Mouse (Mus musculus) myocyte (in vitro differentiated cells): Measurements from ENCODE around the gene Map4k1. TPM values are rescaled to one million over a fixed set of nuclear protein-coding genes. Genes with fewer than 3 reads are reported as not detected.
A peak's percentile ranks its signal among the peaks of the same experiment; 100 is the strongest.

Experiments
- H3K27me3 ChIP-seq: one replicate; pipeline ENCODE4 v1.6.1; 2011; ENCODE audit not compliant: control insufficient read depth, insufficient read depth, insufficient read length
- H3K36me3 ChIP-seq: one replicate; pipeline ENCODE4 v1.6.1; 2011; ENCODE audit not compliant: control insufficient read depth, insufficient read depth
- H3K4me2 ChIP-seq: one replicate; pipeline ENCODE4 v1.6.1; 2011; ENCODE audit warnings: low read depth, control low read depth
- H3K4me3 ChIP-seq: one replicate; pipeline ENCODE4 v1.5.1; 2011; ENCODE audit warnings: mild to moderate bottlenecking, control low read depth, moderate library complexity
- H3K79me2 ChIP-seq: one replicate; pipeline ENCODE4 v1.6.1; 2011; ENCODE audit not compliant: control insufficient read depth, insufficient read depth
- H3ac ChIP-seq: one replicate; pipeline ENCODE4 v1.6.1; 2011; ENCODE audit not compliant: control insufficient read depth, insufficient read length
- CEBPB ChIP-seq: IDR thresholded peaks from 2 replicates; pipeline ENCODE4 v1.6.1; 2011; ENCODE audit warnings: mild to moderate bottlenecking, moderate library complexity; ENCODE audit not compliant: poor library complexity, insufficient read depth, severe bottlenecking
- E2F4 ChIP-seq: IDR thresholded peaks from one replicate; pipeline ENCODE4 v1.6.1; 2011; ENCODE audit warnings: mild to moderate bottlenecking, control low read depth, moderate library complexity; ENCODE audit not compliant: insufficient read depth
- MAX ChIP-seq: IDR thresholded peaks from one replicate; pipeline ENCODE4 v1.6.1; 2011; ENCODE audit warnings: low read depth, mild to moderate bottlenecking, control low read depth
- MYOD1 ChIP-seq, 3 experiments: IDR thresholded peaks; one replicate each; pipeline ENCODE4 v1.6.1; 2011; ENCODE audit warnings: control low read depth in 2 of 3, low read depth in 2 of 3, mild to moderate bottlenecking in 2 of 3, moderate library complexity in 1 of 3; ENCODE audit not compliant: insufficient read length in 2 of 3, control insufficient read depth in 1 of 3
- MYOG ChIP-seq, 3 experiments: IDR thresholded peaks; one replicate each; pipeline ENCODE4 v1.6.1; 2011; ENCODE audit warnings: control low read depth in 2 of 3, low read depth in 2 of 3, mild to moderate bottlenecking in 2 of 3; ENCODE audit not compliant: insufficient read length in 2 of 3, control insufficient read depth in 1 of 3, insufficient read depth in 1 of 3
- POLR2A ChIP-seq: IDR thresholded peaks from one replicate; pipeline ENCODE4 v1.6.1; 2011; ENCODE audit warnings: low read depth, mild to moderate bottlenecking, control low read depth, moderate library complexity; ENCODE audit not compliant: insufficient read length
- POLR2AphosphoS2 ChIP-seq: IDR thresholded peaks from one replicate; pipeline ENCODE4 v1.6.1; 2011; ENCODE audit warnings: low read depth, control low read depth; ENCODE audit not compliant: insufficient read length
- REST ChIP-seq: IDR thresholded peaks from one replicate; pipeline ENCODE4 v1.6.1; 2011; ENCODE audit warnings: mild to moderate bottlenecking, control low read depth, moderate library complexity; ENCODE audit not compliant: insufficient read depth, insufficient read length
- SRF ChIP-seq: IDR thresholded peaks from one replicate; pipeline ENCODE4 v1.6.1; 2011; ENCODE audit warnings: low read depth; ENCODE audit not compliant: control insufficient read depth, insufficient read length
- TCF12 ChIP-seq: IDR thresholded peaks from one replicate; pipeline ENCODE4 v1.6.1; 2011; ENCODE audit warnings: mild to moderate bottlenecking, control low read depth; ENCODE audit not compliant: poor library complexity, insufficient read depth, severe bottlenecking
- TCF3 ChIP-seq: IDR thresholded peaks from one replicate; pipeline ENCODE4 v1.6.1; 2011; ENCODE audit warnings: low read depth, control low read depth; ENCODE audit not compliant: insufficient read length
- USF1 ChIP-seq: IDR thresholded peaks from one replicate; pipeline ENCODE4 v1.6.1; 2011; ENCODE audit warnings: low read depth, mild to moderate bottlenecking, control low read depth, moderate library complexity
- polyA plus RNA-seq: library from polyadenylated mRNA; unstranded; fragments of >200 nt; fragmentation: generic; extraction: Trizol; gene quantifications from one replicate; pipeline ENCODE4 v1.2.1, GENCODE M21; 2012; ENCODE audit warnings: missing spikeins

The Map4k1 gene
- polyA plus RNA-seq, 1 experiment, result 0.18 TPM

- TF ChIP-seq POLR2A, result no peak
- TF ChIP-seq POLR2AphosphoS2, result peak; percentile 11
- Histone ChIP-seq H3K27me3 (no peaks in the 10 kb centered on the region), H3K36me3 (peaks cover 4% of the 10 kb centered on the region), H3K4me3 (no peak overlapping the region), H3K79me2 (no peaks in the 10 kb centered on the region), H3K4me2 (no peak overlapping the region), H3ac (no peak overlapping the region)
Measured at GRCm38 (mm10) chr7:29048615-29049014, 66.8 kb downstream of the Map4k1 start.

- no peaks in the 10 kb centered on the region for H3K27me3 ChIP-seq
- TF ChIP-seq MAX, result no peak
- no peak for TF ChIP-seq CEBPB
- TF ChIP-seq SRF, result no peak
- TF ChIP-seq POLR2A, result no peak
- TF ChIP-seq MYOG (IDR thresholded peaks at IDR 0.05; ENCODE audit: control insufficient read depth in 1 of 3, insufficient read depth in 1 of 3, insufficient read length in 2 of 3, low read depth in 2 of 3), result no peak
- TF ChIP-seq TCF3, result no peak
- no peak for TF ChIP-seq POLR2AphosphoS2
- no peak for TF ChIP-seq MYOD1 (IDR thresholded peaks at IDR 0.05; ENCODE audit: control insufficient read depth in 1 of 3, insufficient read length in 2 of 3, low read depth in 2 of 3)
- TF ChIP-seq E2F4, result no peak
- no peak for TF ChIP-seq REST
- TF ChIP-seq TCF12, result no peak
Measured at GRCm38 (mm10) chr7:29050797-29051196, 68.9 kb downstream of the Map4k1 start.

GRCm38 (mm10) chr7:29052821-29053220 lies 71.0 kb downstream of the Map4k1 start:
- TF ChIP-seq MYOG (IDR thresholded peaks at IDR 0.05; ENCODE audit: control insufficient read depth in 1 of 3, insufficient read depth in 1 of 3, insufficient read length in 2 of 3, low read depth in 2 of 3) (no peak), REST (no peak), E2F4 (no peak), POLR2A (no peak), MYOD1 (IDR thresholded peaks at IDR 0.05; ENCODE audit: control insufficient read depth in 1 of 3, insufficient read length in 2 of 3, low read depth in 2 of 3) (no peak), TCF3 (no peak), CEBPB (no peak), TCF12 (no peak), POLR2AphosphoS2 (no peak), MAX (no peak), SRF (no peak), USF1 (no peak)
- Histone ChIP-seq H3K4me2 (no peak overlapping the region), H3K4me3 (no peak overlapping the region), H3ac (no peak overlapping the region), H3K27me3 (no peaks in the 10 kb centered on the region), H3K79me2 (no peaks in the 10 kb centered on the region), H3K36me3 (peaks cover 4% of the 10 kb centered on the region)

More at GRCm38 (mm10) chr7:29050797-29051196, 68.9 kb downstream of the Map4k1 start:
- H3ac ChIP-seq, result no peak overlapping the region
- H3K36me3 ChIP-seq, result peaks cover 4% of the 10 kb centered on the region
- no peaks in the 10 kb centered on the region for H3K79me2 ChIP-seq
- no peak overlapping the region for H3K4me2 ChIP-seq
- no peak overlapping the region for H3K4me3 ChIP-seq

Other genes starting within 250 kb of the Map4k1 start
- 132 TPM for gene Mrps12, start 240.2 kb upstream of the Map4k1 start, polyA plus RNA-seq
- gene Sars2, start 240.1 kb upstream of the Map4k1 start, polyA plus RNA-seq, result 10.5 TPM
- gene Ccer2, start 225.9 kb upstream of the Map4k1 start, polyA plus RNA-seq, result not detected
- 100.0 TPM for gene Sirt2, start 215.3 kb upstream of the Map4k1 start, polyA plus RNA-seq
- gene Nfkbib, start 214.5 kb upstream of the Map4k1 start, polyA plus RNA-seq, result 59.3 TPM
- gene Rinl, start 193.1 kb upstream of the Map4k1 start, polyA plus RNA-seq, result 0.12 TPM
- 230 TPM for gene Hnrnpl, start 173.5 kb upstream of the Map4k1 start, polyA plus RNA-seq
- 132 TPM for gene Ech1, start 156.8 kb upstream of the Map4k1 start, polyA plus RNA-seq
- gene Lgals4, start 148.2 kb upstream of the Map4k1 start, polyA plus RNA-seq, result 3.0 TPM
- gene Lgals7, start 118.2 kb upstream of the Map4k1 start, polyA plus RNA-seq, result 0.50 TPM
- gene Capn12, start 100.6 kb upstream of the Map4k1 start, polyA plus RNA-seq, result 0.24 TPM
- 270 TPM for gene Actn4, start 19.7 kb upstream of the Map4k1 start, polyA plus RNA-seq
- 335 TPM for gene Eif3k, start 186 bp upstream of the Map4k1 start, polyA plus RNA-seq
- gene Ryr1, start 143.1 kb downstream of the Map4k1 start, polyA plus RNA-seq, result 73.1 TPM
- gene Rasgrp4, start 152.8 kb downstream of the Map4k1 start, polyA plus RNA-seq, result 0.01 TPM
- gene Fam98c, start 174.2 kb downstream of the Map4k1 start, polyA plus RNA-seq, result 11.6 TPM
- 0.89 TPM for gene Ggn, start 188.2 kb downstream of the Map4k1 start, polyA plus RNA-seq
- gene Spred3, start 188.4 kb downstream of the Map4k1 start, polyA plus RNA-seq, result 4.1 TPM
- 404 TPM for gene Psmd8, start 198.7 kb downstream of the Map4k1 start, polyA plus RNA-seq
- not detected for gene Catsperg1, start 232.0 kb downstream of the Map4k1 start, polyA plus RNA-seq